Mouse (Mus musculus) olfactory bulb, adult 2 months (tissue): ENCODE data around the gene Ctcf.

Source experiments
- CTCF ChIP-seq: fragments of 200-500 bp; IDR thresholded peaks from 2 replicates; pipeline ENCODE4 v1.5.1; 2012; ENCODE audit warnings: low read depth, mild to moderate bottlenecking, low read length, moderate library complexity; ENCODE audit not compliant: insufficient read depth
- POLR2A ChIP-seq: fragments of 200-500 bp; IDR thresholded peaks from 2 replicates; pipeline ENCODE4 v1.6.1; 2012; ENCODE audit warnings: mild to moderate bottlenecking, low read depth, low read length, moderate library complexity; ENCODE audit not compliant: insufficient read depth

- TF ChIP-seq CTCF (no peak), POLR2A (no peak)
Measured at GRCm38 (mm10) chr8:105629337-105629736, 7.0 kb upstream of the Ctcf start.
